Mouse (Mus musculus): ENCODE measurements around the gene Eno4.
A peak's percentile ranks its signal among the peaks of the same experiment; 100 is the strongest.

The Eno4 gene

GRCm38 (mm10) chr19:58975216-58975863, 32.1 kb downstream of the Eno4 start:
- DNase-seq = no peak

GRCm38 (mm10) chr19:58978401-58979171, 35.4 kb downstream of the Eno4 start:
- DNase-seq = no peak

- DNase-seq = peak; percentile 81
Measured at GRCm38 (mm10) chr19:58979436-58980055, 36.3 kb downstream of the Eno4 start.

- no peak for DNase-seq
Measured at GRCm38 (mm10) chr19:58980056-58980440, 36.8 kb downstream of the Eno4 start.

- DNase-seq = no peak
Measured at GRCm38 (mm10) chr19:58981571-58981970, 38.3 kb downstream of the Eno4 start.

GRCm38 (mm10) chr19:59002827-59003226, 59.6 kb downstream of the Eno4 start:
- DNase-seq = no peak

GRCm38 (mm10) chr19:59006577-59007340, 63.5 kb downstream of the Eno4 start:
- DNase-seq = peak in 1 of 2 experiments; percentile 5

- DNase-seq = no peak
Measured at GRCm38 (mm10) chr19:59010802-59011201, 67.6 kb downstream of the Eno4 start.
